Mouse (Mus musculus) ES-E14 (cell line): ENCODE measurements around the gene Sox13.

Source experiments
- CHD2 ChIP-seq: IDR thresholded peaks from 2 replicates; pipeline ENCODE4 v1.6.1; 2014; ENCODE audit warnings: mild to moderate bottlenecking, low read depth, low read length, inconsistent platforms
- HCFC1 ChIP-seq: IDR thresholded peaks from 2 replicates; pipeline ENCODE4 v1.6.1; 2012; ENCODE audit warnings: low read length, inconsistent platforms, borderline replicate concordance; ENCODE audit not compliant: insufficient read depth
- MAFK ChIP-seq: IDR thresholded peaks from 2 replicates; pipeline ENCODE4 v1.6.1; 2014; ENCODE audit warnings: mild to moderate bottlenecking, low read depth, low read length, inconsistent platforms; ENCODE audit not compliant: insufficient read depth
- ZC3H11A ChIP-seq: IDR thresholded peaks from 2 replicates; pipeline ENCODE4 v1.6.1; 2012; ENCODE audit warnings: low read depth, mild to moderate bottlenecking, inconsistent platforms, low read length, borderline replicate concordance

- TF ChIP-seq ZC3H11A: no peak
- TF ChIP-seq MAFK: no peak
- no peak for TF ChIP-seq CHD2
- no peak for TF ChIP-seq HCFC1
These were observed 44.6 kb upstream of the Sox13 start for GRCm38 (mm10) chr1:133468751-133469150.
